Mouse (Mus musculus): ENCODE results near the gene Qser1. TPM values are rescaled to one million over a fixed set of nuclear protein-coding genes. Genes with fewer than 3 reads are reported as not detected.
A peak's percentile ranks its signal among the peaks of the same experiment; 100 is the strongest.

The Qser1 gene
- polyA plus RNA-seq, 1 experiment from 2014 or later: 3.3 TPM

DNA sequence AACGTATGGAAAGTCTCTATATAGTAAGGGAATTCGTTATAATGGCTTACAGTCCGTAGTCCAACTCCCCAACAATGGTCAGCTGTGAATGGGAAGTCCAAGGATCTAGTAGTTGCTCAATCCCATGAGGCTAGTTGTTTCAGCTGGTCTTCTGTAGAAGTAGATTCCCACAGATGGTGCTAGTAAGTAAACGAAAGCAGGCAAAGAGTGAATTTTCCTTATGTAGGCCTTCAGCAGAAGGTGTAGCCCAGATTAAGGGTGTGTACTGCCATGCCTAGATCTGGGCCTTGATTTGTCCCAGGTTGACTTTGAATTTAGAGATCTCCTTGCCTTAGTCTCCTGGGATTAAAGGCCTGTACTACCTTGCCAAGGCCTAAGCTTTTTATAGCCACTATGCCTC lies 100.3 kb downstream of the Qser1 start, which contains the start of gene Pin1rt1:
Gene Pin1rt1, minus strand, starts transcription at position 101 of the 400 bp plus-strand sequence.
- Histone ChIP-seq H3K27me3 (replicated peaks; ENCODE audit: insufficient read depth, low read length) (no peaks in the 10 kb centered on the region), H3K4me2 (replicated peaks; ENCODE audit: low read depth, low read length) (no peak within 1 kb of the TSS), H3K4me3 (ENCODE audit: low read depth, low read length) (no peak within 1 kb of the TSS), H3K27ac (ENCODE audit: low read length) (no peak within 1 kb of the TSS), H3K36me3 (ENCODE audit: insufficient read depth, low read length) (no peaks in the 10 kb centered on the region), H3K9me3 (ENCODE audit: low read length) (no peaks in the 10 kb centered on the region), H3K9ac (replicated peaks; ENCODE audit: low read depth) (no peak within 1 kb of the TSS), H3K4me1 (ENCODE audit: insufficient read depth, low read depth, low read length) (no peaks in the 10 kb centered on the region)
- 87% methylated on average over 4 of the region's 4 CpGs for WGBS
- no peak for TF ChIP-seq CTCF (IDR thresholded peaks at IDR 0.05)
- TF ChIP-seq EP300 (IDR thresholded peaks at IDR 0.05): no peak
- no peak for DNase-seq (ENCODE audit: low spot score)
- no peak for ATAC-seq

DNA sequence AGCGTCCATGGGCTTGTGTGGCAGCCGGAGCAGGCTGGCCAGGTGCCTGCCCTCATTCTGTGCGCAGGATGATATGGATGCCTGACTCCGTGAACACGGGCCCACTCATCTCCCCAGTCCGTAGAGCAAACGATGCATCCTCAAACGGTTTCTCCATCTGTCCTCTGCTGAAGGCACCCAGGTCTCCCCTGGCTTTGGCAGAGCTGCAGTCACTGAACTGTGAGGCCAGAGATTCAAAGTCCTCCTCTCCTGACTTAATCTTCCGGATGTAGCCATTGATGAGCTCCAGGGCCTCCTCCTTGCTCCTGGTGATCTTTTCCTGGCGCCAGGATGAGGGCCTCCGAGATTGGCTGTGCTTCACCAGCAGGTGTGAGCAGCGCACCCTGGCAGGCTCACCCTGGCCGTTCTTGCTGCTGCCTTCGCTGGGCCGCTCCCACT lies 102.3 kb downstream of the Qser1 start:
- Histone ChIP-seq H3K9ac (replicated peaks; ENCODE audit: low read depth) (no peak overlapping the region), H3K36me3 (ENCODE audit: insufficient read depth, low read length) (no peaks in the 10 kb centered on the region), H3K9me3 (ENCODE audit: low read length) (no peaks in the 10 kb centered on the region), H3K4me1 (ENCODE audit: insufficient read depth, low read depth, low read length) (no peaks in the 10 kb centered on the region), H3K27me3 (replicated peaks; ENCODE audit: insufficient read depth, low read length) (no peaks in the 10 kb centered on the region), H3K4me2 (replicated peaks; ENCODE audit: low read depth, low read length) (no peak overlapping the region), H3K27ac (ENCODE audit: low read length) (no peak overlapping the region), H3K4me3 (ENCODE audit: low read depth, low read length) (no peak overlapping the region)
- DNase-seq (ENCODE audit: low spot score) (no peak), ATAC-seq (no peak)
- WGBS: 40% methylated on average over 15 of the region's 15 CpGs
- TF ChIP-seq CTCF (IDR thresholded peaks at IDR 0.05) (no peak), EP300 (IDR thresholded peaks at IDR 0.05) (no peak)

DNA sequence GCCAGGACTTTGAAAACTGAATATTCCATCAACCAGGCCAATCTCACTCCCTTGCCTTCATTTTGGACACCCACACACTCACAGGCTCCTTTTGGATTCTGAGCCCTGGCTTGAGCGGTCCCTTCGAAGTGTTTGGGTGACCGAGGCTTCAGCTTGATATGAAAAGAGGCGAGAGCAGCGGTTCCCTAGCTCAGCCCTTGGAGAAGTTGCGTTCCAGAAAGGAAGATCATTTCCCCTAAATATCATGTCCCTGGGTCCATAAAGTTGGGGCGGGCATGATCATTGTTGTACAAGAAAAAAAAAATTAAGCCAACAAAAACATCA lies 104.1 kb downstream of the Qser1 start:
- Histone ChIP-seq H3K9ac (replicated peaks; ENCODE audit: low read depth) (peak overlapping the region; percentile 50), H3K27me3 (replicated peaks; ENCODE audit: insufficient read depth, low read length) (no peaks in the 10 kb centered on the region), H3K4me2 (replicated peaks; ENCODE audit: low read depth, low read length) (peak overlapping the region; percentile 81), H3K4me3 (ENCODE audit: low read depth, low read length) (peak overlapping the region; percentile 91), H3K4me1 (ENCODE audit: insufficient read depth, low read depth, low read length) (no peaks in the 10 kb centered on the region), H3K27ac (ENCODE audit: low read length) (no peak overlapping the region), H3K36me3 (ENCODE audit: insufficient read depth, low read length) (no peaks in the 10 kb centered on the region), H3K9me3 (ENCODE audit: low read length) (no peaks in the 10 kb centered on the region)
- under 1% methylated on average over 7 of the region's 7 CpGs for WGBS
- no peak for TF ChIP-seq CTCF (IDR thresholded peaks at IDR 0.05)
- TF ChIP-seq EP300 (IDR thresholded peaks at IDR 0.05): no peak
- DNase-seq (ENCODE audit: low spot score) (no peak), ATAC-seq (no peak; the same call in 1 of the 2 replicates)

DNA sequence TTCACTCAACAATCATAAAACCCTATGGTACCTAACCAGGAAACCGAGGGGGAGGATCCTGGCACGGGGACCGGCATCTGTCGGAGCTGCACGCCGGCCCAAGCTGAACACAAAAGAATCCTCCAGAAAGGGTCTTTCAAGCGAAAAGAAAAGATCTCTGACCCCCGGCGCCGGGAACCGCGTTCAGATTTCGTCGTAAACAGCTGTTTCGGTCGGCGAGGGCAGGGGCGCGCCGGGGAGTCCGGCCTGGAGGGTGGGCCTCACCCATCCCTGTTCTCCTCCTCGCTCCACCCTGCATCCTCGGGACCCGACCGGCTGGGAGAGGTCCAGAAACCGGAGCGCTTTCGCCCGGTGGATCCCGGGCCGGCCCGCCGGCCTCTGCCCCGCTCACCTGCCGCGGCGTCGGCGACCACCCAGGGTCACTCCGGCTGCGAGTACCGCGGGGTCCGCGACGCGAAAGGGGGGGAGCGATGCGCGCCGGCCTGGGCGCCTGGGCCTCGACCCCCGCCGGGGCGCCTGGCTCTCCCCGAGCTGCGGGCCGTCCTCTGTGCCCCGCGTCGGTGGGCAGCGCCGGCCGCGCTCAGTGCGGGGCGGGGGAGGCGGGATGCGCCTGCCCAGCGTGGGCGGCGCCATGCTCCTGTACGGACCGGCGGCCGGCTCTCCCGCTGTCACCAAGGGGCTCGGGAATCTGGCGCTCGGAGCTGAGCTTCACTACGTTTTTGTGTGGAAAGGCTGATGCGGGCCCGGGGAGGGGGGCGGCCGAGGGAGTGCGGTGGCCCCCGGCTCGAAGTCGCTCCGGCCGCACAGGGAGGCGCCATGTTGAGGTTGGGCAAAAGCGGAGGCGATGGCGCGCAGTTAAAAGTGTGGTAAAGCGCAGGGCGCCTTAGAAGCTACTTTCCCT lies 104.7 kb downstream of the Qser1 start, which contains the start of gene Tcp11l1:
Gene Tcp11l1, minus strand, starts transcription at position 585 of the 901 bp plus-strand sequence.
- Histone ChIP-seq H3K4me3 (ENCODE audit: low read depth, low read length) (peak within 1 kb of the TSS; percentile 91), H3K4me2 (replicated peaks; ENCODE audit: low read depth, low read length) (peak within 1 kb of the TSS; percentile 81), H3K9me3 (ENCODE audit: low read length) (no peaks in the 10 kb centered on the region), H3K4me1 (ENCODE audit: insufficient read depth, low read depth, low read length) (no peaks in the 10 kb centered on the region), H3K27me3 (replicated peaks; ENCODE audit: insufficient read depth, low read length) (no peaks in the 10 kb centered on the region), H3K36me3 (ENCODE audit: insufficient read depth, low read length) (no peaks in the 10 kb centered on the region), H3K27ac (ENCODE audit: low read length) (no peak within 1 kb of the TSS), H3K9ac (replicated peaks; ENCODE audit: low read depth) (peak within 1 kb of the TSS; percentile 50)
- DNase-seq (ENCODE audit: low spot score): peak; percentile 59
- peak; percentile 93 for ATAC-seq
- WGBS: under 1% methylated on average over 76 of the region's 99 CpGs
- TF ChIP-seq CTCF (IDR thresholded peaks at IDR 0.05) (no peak), EP300 (IDR thresholded peaks at IDR 0.05) (no peak)

DNA sequence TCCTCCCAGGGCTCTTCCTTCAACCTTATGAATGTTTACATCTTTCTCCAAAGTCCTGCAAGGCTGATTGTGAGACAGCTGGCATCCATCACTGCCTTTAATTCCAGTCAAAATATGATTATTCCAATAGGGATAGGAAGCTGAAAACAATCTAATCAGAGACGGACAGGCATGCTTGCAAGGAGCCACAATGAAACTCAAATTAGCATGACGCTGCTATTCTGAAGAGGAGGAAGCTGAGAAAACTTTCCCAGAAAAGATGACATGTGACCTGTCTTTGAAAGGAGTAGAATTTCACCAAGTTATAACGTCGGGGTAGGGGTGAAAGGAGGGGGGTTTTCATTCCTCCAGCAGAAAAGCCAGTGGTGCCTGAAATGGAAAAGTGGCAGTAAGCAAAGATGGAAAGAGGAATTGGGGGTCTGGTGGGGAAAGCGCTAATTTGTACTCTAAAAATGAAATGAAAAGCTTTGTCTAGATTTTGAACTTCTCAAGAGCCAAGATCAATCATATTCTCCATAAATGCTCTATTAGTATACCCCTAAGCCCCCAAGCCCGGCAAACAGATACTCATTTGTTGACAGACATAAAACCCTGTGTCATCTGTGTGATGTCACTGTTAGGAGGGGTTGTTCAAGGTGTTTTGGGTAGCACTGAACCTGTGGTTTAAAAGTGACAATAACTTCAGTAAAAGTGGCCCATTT lies 105.7 kb downstream of the Qser1 start:
- no peak overlapping the region for H3K27ac ChIP-seq (ENCODE audit: low read length)
- no peaks in the 10 kb centered on the region for H3K4me1 ChIP-seq (ENCODE audit: insufficient read depth, low read depth, low read length)
- DNase-seq (ENCODE audit: low spot score) (peak; percentile 15), ATAC-seq (no peak)
- no peak overlapping the region for H3K9ac ChIP-seq (replicated peaks; ENCODE audit: low read depth)
- peak overlapping the region; percentile 81; the same call in 1 of the 2 replicates for H3K4me2 ChIP-seq (replicated peaks; ENCODE audit: low read depth, low read length)
- H3K4me3 ChIP-seq (ENCODE audit: low read depth, low read length): no peak overlapping the region; the same call in 1 of the 2 replicates
- 28% methylated on average over 6 of the region's 6 CpGs for WGBS
- TF ChIP-seq CTCF (IDR thresholded peaks at IDR 0.05): no peak
- TF ChIP-seq EP300 (IDR thresholded peaks at IDR 0.05): no peak
- H3K9me3 ChIP-seq (ENCODE audit: low read length): no peaks in the 10 kb centered on the region
- no peaks in the 10 kb centered on the region for H3K27me3 ChIP-seq (replicated peaks; ENCODE audit: insufficient read depth, low read length)
- no peaks in the 10 kb centered on the region for H3K36me3 ChIP-seq (ENCODE audit: insufficient read depth, low read length)

DNA sequence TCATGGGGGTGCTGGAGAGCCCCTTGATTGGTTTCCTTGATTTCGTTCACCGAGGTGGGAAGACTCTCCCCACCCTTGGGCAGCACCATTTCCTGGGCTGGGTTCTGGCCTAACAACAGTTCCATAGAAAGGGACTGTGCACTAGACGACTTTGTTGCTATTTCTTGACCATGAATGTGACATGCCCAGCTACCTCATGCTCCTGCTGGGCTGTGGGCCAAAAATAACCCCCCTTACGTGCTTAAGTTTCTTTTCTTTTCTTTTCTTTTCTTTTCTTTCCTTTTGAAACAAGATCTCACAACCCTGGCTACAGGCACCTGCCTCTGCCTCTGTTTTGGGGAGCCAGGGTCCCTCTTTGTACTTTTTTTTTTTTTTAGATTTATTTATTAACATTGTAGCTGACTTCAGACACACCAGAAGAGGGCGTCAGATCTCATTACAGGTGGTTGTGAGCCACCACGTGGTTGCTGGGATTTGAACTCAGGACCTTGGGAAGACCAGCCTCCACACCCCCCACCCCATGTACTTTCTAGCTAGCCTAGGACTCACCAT lies 106.7 kb downstream of the Qser1 start:
- Histone ChIP-seq H3K9ac (replicated peaks; ENCODE audit: low read depth) (no peak overlapping the region), H3K36me3 (ENCODE audit: insufficient read depth, low read length) (no peaks in the 10 kb centered on the region), H3K4me1 (ENCODE audit: insufficient read depth, low read depth, low read length) (no peaks in the 10 kb centered on the region), H3K27ac (ENCODE audit: low read length) (no peak overlapping the region), H3K4me3 (ENCODE audit: low read depth, low read length) (no peak overlapping the region), H3K9me3 (ENCODE audit: low read length) (no peaks in the 10 kb centered on the region), H3K27me3 (replicated peaks; ENCODE audit: insufficient read depth, low read length) (no peaks in the 10 kb centered on the region), H3K4me2 (replicated peaks; ENCODE audit: low read depth, low read length) (no peak overlapping the region)
- DNase-seq (ENCODE audit: low spot score) (no peak), ATAC-seq (no peak)
- TF ChIP-seq CTCF (IDR thresholded peaks at IDR 0.05) (no peak), EP300 (IDR thresholded peaks at IDR 0.05) (no peak)
- 50% methylated on average over 6 of the region's 6 CpGs for WGBS

Other genes starting within 250 kb of the Qser1 start
- 31.5 and 33.7 TPM in 2 replicates for gene Cstf3, start 226.2 kb downstream of the Qser1 start, polyA plus RNA-seq (2015; fragmentation: Nextera tagmentation; extraction: Ambion mirVana)
- gene Tcp11l1, start 104.6 kb downstream of the Qser1 start, polyA plus RNA-seq (2015; fragmentation: Nextera tagmentation; extraction: Ambion mirVana): 12.5 and 12.9 TPM in 2 replicates
- not detected in 2 replicates for gene Pin1rt1, start 100.4 kb downstream of the Qser1 start, polyA plus RNA-seq (2015; fragmentation: Nextera tagmentation; extraction: Ambion mirVana)
- gene Depdc7, start 73.9 kb downstream of the Qser1 start, polyA plus RNA-seq (2015; fragmentation: Nextera tagmentation; extraction: Ambion mirVana): 2.2 and 2.7 TPM in 2 replicates
- gene Prrg4, start 33.1 kb upstream of the Qser1 start, polyA plus RNA-seq (2015; fragmentation: Nextera tagmentation; extraction: Ambion mirVana): 1.7 and 2.3 TPM in 2 replicates
- 9.2 and 11.9 TPM in 2 replicates for gene Ccdc73, start 51.0 kb upstream of the Qser1 start, polyA plus RNA-seq (2015; fragmentation: Nextera tagmentation; extraction: Ambion mirVana)
- 177 and 178 TPM in 2 replicates for gene Eif3m, start 200.3 kb upstream of the Qser1 start, polyA plus RNA-seq (2015; fragmentation: Nextera tagmentation; extraction: Ambion mirVana)